Mouse (Mus musculus) E14TG2a.4 (cell line): ENCODE results near the gene Bcr.

Source experiments
- CTCF ChIP-seq: conservative IDR thresholded peaks from 2 replicates; pipeline ENCODE4 v1.5.1; 2014; ENCODE audit warnings: low read length
- POU5F1 ChIP-seq: IDR thresholded peaks from 2 replicates; pipeline ENCODE4 v1.6.1; 2014; ENCODE audit warnings: low read length, borderline replicate concordance

DNA sequence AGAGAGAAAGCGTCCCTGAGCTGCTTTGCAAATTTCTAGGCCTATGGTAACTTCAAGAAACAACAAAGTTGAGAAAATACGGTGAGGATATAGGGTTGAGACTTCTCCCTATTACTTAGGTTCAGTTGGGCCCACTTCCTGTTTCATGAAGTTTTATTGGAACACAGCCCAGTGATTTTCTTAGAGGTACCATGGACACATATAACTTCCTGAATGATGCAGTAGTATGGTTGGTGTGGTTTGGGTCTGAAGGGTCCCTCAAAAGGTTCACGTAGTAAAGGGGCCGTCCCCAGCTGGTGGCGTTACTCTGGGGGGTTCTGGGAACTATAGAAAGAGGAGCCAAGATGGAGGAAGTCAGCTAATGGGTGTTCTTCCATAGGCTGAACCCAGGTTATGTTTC, 45.3 kb downstream of the Bcr start:
- TF ChIP-seq CTCF (no peak), POU5F1 (no peak)
